Mouse (Mus musculus): ENCODE data around the gene Clec2g. TPM values are rescaled to one million over a fixed set of nuclear protein-coding genes. Genes with fewer than 3 reads are reported as not detected.

The Clec2g gene
- polyA plus RNA-seq, 2 experiments from 2014 or later = 0.17 TPM; not detected in 1

DNA sequence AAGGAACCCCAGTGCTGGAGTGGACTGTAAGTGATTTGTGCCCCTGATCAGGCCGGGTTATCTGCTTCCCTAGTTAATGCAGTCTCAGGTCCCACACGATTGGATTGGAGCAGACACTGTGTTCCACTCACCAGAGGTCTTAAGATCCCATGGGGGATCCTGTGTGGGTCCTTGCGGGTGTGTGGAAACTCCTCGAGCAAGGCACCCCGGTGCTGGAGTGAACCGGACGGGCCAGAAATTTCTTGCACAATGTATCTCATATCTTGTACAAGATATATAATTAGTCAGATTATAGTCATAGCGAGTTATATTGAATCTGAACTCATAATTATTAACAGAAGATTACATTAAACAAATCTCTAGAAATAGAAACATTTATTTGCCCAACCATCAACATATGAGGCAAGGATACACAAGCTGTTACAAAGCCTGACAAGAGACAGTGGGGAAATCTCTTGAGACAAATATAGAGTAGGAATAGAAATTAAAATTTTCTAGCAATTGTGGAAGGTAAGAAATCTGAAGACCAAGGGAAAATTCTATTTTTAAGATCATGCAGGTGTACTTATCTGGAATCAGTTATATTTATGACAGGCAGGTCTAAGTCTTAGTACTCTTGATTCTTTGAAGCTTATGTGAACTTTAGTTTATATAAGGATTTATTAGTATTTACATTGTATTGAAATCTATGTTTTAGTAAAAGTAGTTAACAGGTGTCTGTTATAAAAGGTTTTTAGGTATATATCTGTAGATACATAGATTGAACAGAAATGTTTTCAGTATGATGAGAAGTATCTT lies 93.5 kb downstream of the Clec2g start:
- no peak for ATAC-seq

DNA sequence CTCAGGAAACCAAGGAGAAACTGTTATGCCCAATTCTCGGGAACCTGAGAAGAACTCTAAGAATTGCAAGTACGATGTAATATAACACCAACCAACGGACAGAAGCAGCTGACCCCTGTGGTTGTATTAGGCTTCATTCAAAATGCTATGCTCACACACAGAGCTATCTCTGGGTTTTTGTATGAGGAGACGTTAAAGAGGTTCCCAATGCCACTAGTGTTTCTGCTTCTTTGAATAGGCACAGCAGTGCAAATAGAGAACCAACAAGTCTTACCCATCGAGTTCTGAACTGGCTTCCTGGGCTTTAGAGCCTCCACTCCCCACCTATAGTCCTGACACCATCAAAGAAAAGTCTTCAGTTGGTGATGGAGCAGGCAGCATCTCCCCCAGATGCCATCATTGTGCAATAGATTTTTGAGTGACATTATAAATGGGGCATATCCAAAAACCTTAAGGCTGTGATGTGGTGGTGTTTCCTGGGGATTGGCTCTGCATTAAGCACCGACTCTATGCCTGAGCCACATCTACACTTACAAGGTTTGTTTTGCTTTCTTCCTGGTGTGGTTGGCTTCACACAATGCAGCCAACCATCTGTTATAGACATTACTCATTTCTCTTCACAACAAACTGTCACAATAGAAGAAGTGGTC lies 96.1 kb downstream of the Clec2g start:
- no peak for ATAC-seq

DNA sequence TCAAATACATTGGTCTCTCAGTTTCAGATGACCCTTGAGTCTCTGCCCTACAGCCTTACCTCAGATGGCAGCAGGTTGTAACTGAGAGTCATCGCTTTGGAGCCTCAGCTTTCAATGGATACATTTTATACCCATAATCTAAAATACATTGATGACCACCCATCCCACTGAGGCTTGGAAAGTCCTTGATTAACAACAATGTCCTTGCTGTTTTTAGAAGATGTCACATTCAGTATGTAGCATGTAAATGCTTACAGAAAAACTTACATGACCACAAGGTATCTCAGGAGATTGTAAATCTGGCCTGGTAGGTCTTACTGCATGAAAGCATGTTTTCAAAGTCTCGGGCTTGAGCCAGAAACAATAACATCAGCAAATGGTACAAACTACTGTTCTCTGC lies 96.8 kb downstream of the Clec2g start:
- no peak for ATAC-seq

DNA sequence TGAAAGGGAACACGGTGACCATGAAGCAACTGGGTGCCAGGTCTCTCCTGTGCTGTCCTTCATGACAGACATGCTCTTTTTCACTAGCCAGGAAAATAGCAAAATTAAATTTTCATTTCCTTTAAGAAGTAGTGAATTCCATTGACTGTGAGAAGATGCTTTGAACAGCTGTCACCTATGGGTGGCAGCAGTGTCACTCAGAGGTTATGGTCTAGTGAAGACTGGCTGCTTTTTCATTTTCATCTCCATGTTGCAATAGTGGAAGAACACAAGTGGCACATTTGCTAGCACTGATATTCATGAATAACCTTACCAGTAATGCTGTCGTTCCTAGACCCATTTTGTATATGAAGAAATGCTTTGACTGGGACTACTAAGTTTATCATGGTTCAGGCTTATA lies 99.2 kb downstream of the Clec2g start:
- peak; percentile 71 for ATAC-seq

Other genes with a start within 250 kb of the Clec2g start
- gene Klrb1, start 211.3 kb upstream of the Clec2g start, polyA plus RNA-seq (2017; shearing (Covaris generic)) = not detected
- 1 to 10 TPM; 2.5 to 3.5 TPM for gene Klrb1c, start 145.2 kb upstream of the Clec2g start, polyA plus RNA-seq (2017; shearing (Covaris generic))
- not detected for gene Gm44511, start 108.1 kb upstream of the Clec2g start, polyA plus RNA-seq (2017; shearing (Covaris generic))
- not detected for gene Klrb1b, start 108.0 kb upstream of the Clec2g start, polyA plus RNA-seq (2017; shearing (Covaris generic))
- 100 to 1,000 TPM in 1 of 2 experiments, 10 to 100 TPM in 1; 98.3 to 104 TPM for gene Clec2i, start 46.8 kb upstream of the Clec2g start, polyA plus RNA-seq (2017; shearing (Covaris generic))
- gene BC035044, start 43.3 kb upstream of the Clec2g start, polyA plus RNA-seq (2017; shearing (Covaris generic)) = 1 to 10 TPM; 2.1 to 3.6 TPM
- 1 to 10 TPM; 2.2 to 3.7 TPM for gene Klrb1f, start 111.5 kb downstream of the Clec2g start, polyA plus RNA-seq (2017; shearing (Covaris generic))
- not detected for gene Clec2e, start 166.5 kb downstream of the Clec2g start, polyA plus RNA-seq (2017; shearing (Covaris generic))
- 10 to 100 TPM in 1 of 2 experiments, 1 to 10 TPM in 1; 7.8 to 11.7 TPM for gene Clec2d, start 246.2 kb downstream of the Clec2g start, polyA plus RNA-seq (2017; shearing (Covaris generic))